Mouse (Mus musculus) kidney, embryonic 14.5 days (tissue): ENCODE measurements at regions not wholly inside any gene's neighbourhood (a gene's known extent, or its start where the extent isn't known, plus 50 kb on each side); places are given as distances from the start of the nearest gene placed in this dataset.
"Not testable (repeated sequence)": the region's sequence is repeated elsewhere in the genome, so short reads cannot be mapped to it uniquely, and the experiment has no call there.

ENCODE experiments used
- ATAC-seq: fragments of 200-750 bp; cut with Nextera tagmentation; 2 replicates; pipeline ENCODE4 v1.8.0; 2017; ENCODE audit warnings: moderate number of reproducible peaks, mild to moderate bottlenecking, moderate TSS enrichment, moderate library complexity; ENCODE audit not compliant: low FRiP score, low TSS enrichment
- H3K27ac ChIP-seq: fragments of 300-500 bp; sonication (generic); 2 replicates; pipeline ENCODE4 v1.5.1; 2014; ENCODE audit warnings: low read depth, mild to moderate bottlenecking, low read length, moderate library complexity, mixed read lengths
- H3K27me3 ChIP-seq: fragments of 300-500 bp; sonication (generic); 2 replicates; pipeline ENCODE4 v1.6.1; 2014; ENCODE audit warnings: mild to moderate bottlenecking, low read length; ENCODE audit not compliant: control insufficient read depth, insufficient read depth
- H3K36me3 ChIP-seq: fragments of 300-500 bp; sonication (generic); 2 replicates; pipeline ENCODE4 v1.6.1; 2014; ENCODE audit warnings: low read length, mixed read lengths; ENCODE audit not compliant: control insufficient read depth, insufficient read depth
- H3K4me1 ChIP-seq: fragments of 300-500 bp; sonication (generic); 2 replicates; pipeline ENCODE4 v1.6.1; 2014; ENCODE audit warnings: low read length, mixed read lengths; ENCODE audit not compliant: control insufficient read depth, insufficient read depth
- H3K4me2 ChIP-seq: fragments of 300-500 bp; sonication (generic); replicated peaks from 2 replicates; pipeline ENCODE4 v1.6.1; 2014; ENCODE audit warnings: low read depth, mild to moderate bottlenecking, low read length
- H3K4me3 ChIP-seq: fragments of 300-500 bp; sonication (generic); 2 replicates; pipeline ENCODE4 v1.5.1; 2014; ENCODE audit warnings: mild to moderate bottlenecking, low read length
- H3K9ac ChIP-seq: fragments of 300-500 bp; sonication (generic); 2 replicates; pipeline ENCODE4 v1.6.1; 2014; ENCODE audit warnings: low read depth, mild to moderate bottlenecking, low read length, moderate library complexity
- H3K9me3 ChIP-seq: fragments of 300-500 bp; sonication (generic); 2 replicates; pipeline ENCODE4 v1.6.1; 2016; ENCODE audit warnings: low read length; ENCODE audit not compliant: control insufficient read depth
- WGBS: fragments of 180-500 bp; shearing (Covaris S2); extraction: QIAGEN DNeasy Blood & Tissue Kit; methylation state at CpG from one replicate; pipeline ENCODE4 v1.1.7; 2014; 5-methylcytosine and 5-hydroxymethylcytosine counted together

GRCm38 (mm10) chr4:131438883-131439282 lies 399.2 kb downstream of the Ptpru start:
- Histone ChIP-seq H3K4me2 (no peak overlapping the region), H3K4me3 (no peak overlapping the region), H3K9ac (no peak overlapping the region), H3K27ac (no peak overlapping the region), H3K27me3 (no peaks in the 10 kb centered on the region), H3K4me1 (no peaks in the 10 kb centered on the region), H3K36me3 (no peaks in the 10 kb centered on the region), H3K9me3 (no peaks in the 10 kb centered on the region)
- ATAC-seq = no peak
- 28% methylated on average over 2 of the region's 2 CpGs for WGBS

- no peaks in the 10 kb centered on the region for H3K27me3 ChIP-seq
- ATAC-seq = no peak
- WGBS = 84% methylated on average over 3 of the region's 3 CpGs
- no peaks in the 10 kb centered on the region for H3K9me3 ChIP-seq
- H3K4me2 ChIP-seq = no peak overlapping the region
- H3K4me1 ChIP-seq = no peaks in the 10 kb centered on the region
- H3K4me3 ChIP-seq = no peak overlapping the region
- no peak overlapping the region for H3K27ac ChIP-seq
- H3K36me3 ChIP-seq = no peaks in the 10 kb centered on the region
- no peak overlapping the region for H3K9ac ChIP-seq
These were observed 397.2 kb downstream of the Ptpru start for GRCm38 (mm10) chr4:131440845-131441244.

GRCm38 (mm10) chr4:131443518-131443917 lies 394.6 kb downstream of the Ptpru start:
- H3K4me3 ChIP-seq = no peak overlapping the region
- H3K4me2 ChIP-seq = no peak overlapping the region
- WGBS = 70% methylated on average over 2 of the region's 2 CpGs
- no peaks in the 10 kb centered on the region for H3K4me1 ChIP-seq
- H3K9ac ChIP-seq = no peak overlapping the region
- no peaks in the 10 kb centered on the region for H3K9me3 ChIP-seq
- H3K27me3 ChIP-seq = no peaks in the 10 kb centered on the region
- ATAC-seq = no peak
- no peak overlapping the region for H3K27ac ChIP-seq
- H3K36me3 ChIP-seq = no peaks in the 10 kb centered on the region

GRCm38 (mm10) chr4:131450296-131450695 lies 387.8 kb downstream of the Ptpru start:
- H3K9ac ChIP-seq, H3K9me3 ChIP-seq, H3K36me3 ChIP-seq, H3K4me3 ChIP-seq, H3K4me1 ChIP-seq, H3K4me2 ChIP-seq, ATAC-seq, H3K27ac ChIP-seq, H3K27me3 ChIP-seq: not testable (repeated sequence)
- WGBS = 50% methylated on average over 1 of the region's 1 CpGs

- H3K9ac ChIP-seq = no peak overlapping the region
- H3K9me3 ChIP-seq = no peaks in the 10 kb centered on the region
- no peak overlapping the region for H3K4me2 ChIP-seq
- peaks cover 5% of the 10 kb centered on the region; the same call in 1 of the 2 replicates for H3K4me1 ChIP-seq
- H3K27ac ChIP-seq = no peak overlapping the region
- no peaks in the 10 kb centered on the region for H3K27me3 ChIP-seq
- no peaks in the 10 kb centered on the region for H3K36me3 ChIP-seq
- H3K4me3 ChIP-seq = no peak overlapping the region
- WGBS = 16% methylated on average over 7 of the region's 7 CpGs
- 0 out of 2 replicates have a peak, but pooled peaks have one; percentile 24 for ATAC-seq
These were observed 380.5 kb downstream of the Ptpru start for GRCm38 (mm10) chr4:131457551-131457950.

- H3K4me3 ChIP-seq = no peak overlapping the region
- no peak overlapping the region for H3K27ac ChIP-seq
- H3K9me3 ChIP-seq = no peaks in the 10 kb centered on the region; the same call in 1 of the 2 replicates
- ATAC-seq = no peak
- peaks cover 5% of the 10 kb centered on the region; the same call in 1 of the 2 replicates for H3K4me1 ChIP-seq
- WGBS = 75% methylated on average over 5 of the region's 5 CpGs
- no peaks in the 10 kb centered on the region for H3K27me3 ChIP-seq
- H3K9ac ChIP-seq = no peak overlapping the region
- no peaks in the 10 kb centered on the region for H3K36me3 ChIP-seq
- no peak overlapping the region for H3K4me2 ChIP-seq
These were observed 378.3 kb downstream of the Ptpru start for GRCm38 (mm10) chr4:131459746-131460145.

GRCm38 (mm10) chr4:131461312-131461711 lies 376.8 kb downstream of the Ptpru start:
- H3K27ac ChIP-seq = no peak overlapping the region
- no peak overlapping the region for H3K9ac ChIP-seq
- 45% methylated on average over 4 of the region's 4 CpGs for WGBS
- no peak for ATAC-seq
- peaks cover 10% of the 10 kb centered on the region for H3K9me3 ChIP-seq
- no peak overlapping the region for H3K4me3 ChIP-seq
- H3K36me3 ChIP-seq = no peaks in the 10 kb centered on the region
- no peaks in the 10 kb centered on the region for H3K27me3 ChIP-seq
- peaks cover 5% of the 10 kb centered on the region; the same call in 1 of the 2 replicates for H3K4me1 ChIP-seq
- H3K4me2 ChIP-seq = no peak overlapping the region

- H3K9me3 ChIP-seq = peaks cover 10% of the 10 kb centered on the region
- H3K36me3 ChIP-seq = no peaks in the 10 kb centered on the region
- peaks cover 5% of the 10 kb centered on the region; the same call in 1 of the 2 replicates for H3K4me1 ChIP-seq
- no peaks in the 10 kb centered on the region for H3K27me3 ChIP-seq
- no peak overlapping the region for H3K9ac ChIP-seq
- no peak overlapping the region for H3K4me3 ChIP-seq
- H3K27ac ChIP-seq = no peak overlapping the region
- WGBS = 41% methylated on average over 7 of the region's 7 CpGs
- no peak for ATAC-seq
- no peak overlapping the region for H3K4me2 ChIP-seq
These were observed 376.4 kb downstream of the Ptpru start for GRCm38 (mm10) chr4:131461728-131462127.

GRCm38 (mm10) chr4:131475023-131475422 lies 363.1 kb downstream of the Ptpru start:
- Histone ChIP-seq H3K9ac (no peak overlapping the region), H3K9me3 (no peaks in the 10 kb centered on the region), H3K4me1 (peaks cover 3% of the 10 kb centered on the region; the same call in 1 of the 2 replicates), H3K27ac (no peak overlapping the region), H3K27me3 (no peaks in the 10 kb centered on the region), H3K36me3 (no peaks in the 10 kb centered on the region), H3K4me3 (no peak overlapping the region), H3K4me2 (no peak overlapping the region)
- ATAC-seq = peak; percentile 48; the same call in 1 of the 2 replicates
- 42% methylated on average over 6 of the region's 6 CpGs for WGBS
